Mouse (Mus musculus) R1 (cell line): Measurements from ENCODE around the gene Borcs8.
A peak's percentile ranks its signal among the peaks of the same experiment; 100 is the strongest.

Source experiments
- DNase-seq: peaks from one replicate; pipeline ENCODE4 v3.0.0-alpha.2; 2018; ENCODE audit warnings: low read depth, low spot score

Gene Borcs8

DNA sequence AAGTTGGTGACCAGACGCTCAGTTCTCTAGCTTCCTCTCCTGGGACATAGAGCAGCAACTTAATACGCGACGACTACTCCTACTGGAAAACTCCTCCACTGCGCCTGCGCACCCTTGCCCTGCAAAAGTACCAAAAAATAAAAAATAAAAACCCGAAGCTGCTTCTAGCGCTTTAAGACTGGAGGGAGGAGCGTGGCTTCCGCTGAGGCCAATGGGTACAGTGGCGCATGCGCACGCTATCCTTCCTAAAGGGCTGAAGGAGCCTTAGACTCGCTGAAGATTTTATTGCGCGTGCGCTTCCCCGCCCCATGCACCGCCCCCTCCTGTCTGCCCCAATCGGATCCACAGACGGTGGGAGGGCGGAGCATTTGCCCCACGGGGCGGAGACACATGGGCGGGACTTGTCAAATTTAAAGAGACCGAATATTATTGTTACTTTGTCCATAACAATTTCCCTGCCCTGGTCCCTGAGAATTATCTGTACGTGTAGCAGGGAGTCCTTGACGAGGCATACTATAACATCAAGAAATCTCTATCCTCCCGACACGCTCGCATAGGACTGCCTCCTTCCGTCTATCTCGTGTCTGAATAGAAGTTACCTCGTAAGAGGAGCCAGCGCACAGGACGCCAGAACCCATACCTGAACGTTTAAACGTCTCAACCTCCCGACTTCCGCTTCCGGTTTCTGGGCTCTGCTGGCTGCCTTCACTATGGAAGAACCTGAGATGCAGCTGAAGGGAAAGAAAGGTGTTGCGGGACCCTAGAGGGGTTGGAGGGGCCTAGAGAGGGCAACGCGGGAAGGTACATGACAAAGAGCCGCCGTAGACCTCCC, at the start of gene Borcs8, which contains the start of the genes Rfxank and Mef2b:
Borcs8 (plus strand) TSS at position 474 of the 832 bp plus-strand sequence.
Rfxank (minus strand) TSS at position 129 of the 832 bp plus-strand sequence.
Mef2b (plus strand) TSS at position 686 of the 832 bp plus-strand sequence.
- DNase-seq = peak; percentile 99

DNA sequence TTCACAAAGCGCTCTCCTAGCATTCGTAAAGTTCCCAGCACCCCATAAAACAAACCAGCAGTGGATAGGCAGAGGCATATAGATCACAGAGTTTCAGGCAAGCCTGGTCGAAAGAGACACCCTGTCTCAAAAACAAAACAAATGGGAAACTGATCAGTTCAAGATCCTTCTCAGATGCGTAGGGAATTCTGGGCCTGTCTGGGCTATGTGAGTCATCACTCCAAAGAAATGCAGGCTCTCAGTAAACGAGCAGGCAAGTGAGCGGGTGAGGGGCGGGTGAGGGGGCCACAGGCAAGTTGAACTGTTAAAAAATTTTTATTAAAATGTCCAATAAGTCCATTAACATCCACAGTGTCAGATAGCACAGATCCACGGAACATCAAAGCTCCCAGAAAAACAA, 46.5 kb upstream of the Borcs8 start:
- DNase-seq = no peak

DNA sequence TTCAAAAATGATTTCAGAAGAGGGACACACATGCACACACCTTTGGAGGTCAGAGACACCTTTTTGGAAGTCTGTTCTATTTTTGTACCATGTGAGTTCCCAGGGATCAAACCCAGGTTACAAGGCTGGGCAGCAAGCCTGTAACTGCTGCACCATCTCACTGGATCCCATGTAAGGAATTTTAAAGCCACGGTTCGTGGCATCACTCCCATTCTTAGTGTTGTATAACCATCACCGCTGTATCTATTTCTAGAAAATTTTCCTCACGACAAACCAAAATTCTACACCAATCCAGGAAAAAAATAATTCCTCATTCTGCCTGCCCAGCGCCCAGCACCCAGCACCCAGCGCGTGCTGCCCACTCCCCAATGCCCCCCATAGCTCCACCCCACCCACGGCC, 40.0 kb upstream of the Borcs8 start:
- no peak for DNase-seq

DNA sequence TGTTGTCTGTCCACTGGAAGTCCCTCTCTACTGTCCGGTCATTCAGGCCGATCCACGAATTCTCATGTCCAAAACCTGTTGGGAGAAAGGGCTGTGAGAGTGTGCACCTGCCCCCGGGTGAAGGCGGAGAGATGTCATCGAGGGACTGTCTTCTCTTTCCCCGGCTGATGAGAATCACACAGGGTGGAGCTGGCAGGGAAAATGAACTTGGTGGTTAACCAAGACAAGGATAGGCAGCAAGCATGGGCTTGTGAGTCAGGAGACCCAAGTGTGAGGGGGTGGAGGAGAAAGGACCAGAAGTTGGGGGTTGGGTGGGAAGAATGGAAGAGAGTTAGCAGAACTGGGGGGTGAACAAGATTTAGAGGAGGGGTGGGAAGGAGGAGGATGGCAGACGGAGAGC, 39.1 kb upstream of the Borcs8 start:
- no peak for DNase-seq

DNA sequence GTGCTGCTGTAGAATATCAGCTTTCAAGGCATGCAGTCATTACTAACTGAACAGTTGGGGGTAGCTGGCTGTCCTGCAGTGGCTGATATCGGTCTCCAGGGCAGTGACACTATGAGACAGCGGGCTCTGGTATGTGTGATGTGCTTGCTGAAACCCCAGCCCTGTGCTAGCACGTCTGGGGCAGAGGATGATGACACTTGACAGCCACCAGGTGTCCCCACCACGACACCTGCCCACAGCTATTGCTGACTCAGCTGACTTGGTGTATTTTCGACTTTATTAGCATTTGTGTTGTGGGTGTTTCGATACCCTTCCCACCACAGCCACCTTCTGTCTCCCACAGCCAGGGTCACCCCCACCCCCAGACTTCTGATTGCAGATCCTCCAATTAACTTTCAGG, 34.8 kb upstream of the Borcs8 start:
- DNase-seq = peak; percentile 57

DNA sequence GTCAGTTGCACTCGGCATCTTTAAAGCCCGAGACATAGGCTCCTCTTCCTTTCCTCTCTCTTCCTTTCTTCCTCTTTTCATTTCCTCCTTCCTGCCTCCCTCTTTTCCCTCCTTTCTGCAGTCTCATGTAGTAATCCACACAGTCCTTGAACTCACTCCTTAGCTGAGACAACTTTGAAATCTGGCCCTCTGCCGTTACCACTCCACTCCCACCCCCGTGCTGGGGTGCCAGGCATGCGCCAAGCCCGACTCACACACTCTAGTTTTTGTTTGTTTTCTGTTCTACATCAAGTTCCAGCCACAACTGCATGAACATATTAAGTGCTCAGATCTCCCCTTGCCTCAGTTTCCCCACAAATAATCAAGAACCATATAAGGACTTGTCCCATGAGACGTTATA, 34.4 kb upstream of the Borcs8 start:
- DNase-seq = no peak

DNA sequence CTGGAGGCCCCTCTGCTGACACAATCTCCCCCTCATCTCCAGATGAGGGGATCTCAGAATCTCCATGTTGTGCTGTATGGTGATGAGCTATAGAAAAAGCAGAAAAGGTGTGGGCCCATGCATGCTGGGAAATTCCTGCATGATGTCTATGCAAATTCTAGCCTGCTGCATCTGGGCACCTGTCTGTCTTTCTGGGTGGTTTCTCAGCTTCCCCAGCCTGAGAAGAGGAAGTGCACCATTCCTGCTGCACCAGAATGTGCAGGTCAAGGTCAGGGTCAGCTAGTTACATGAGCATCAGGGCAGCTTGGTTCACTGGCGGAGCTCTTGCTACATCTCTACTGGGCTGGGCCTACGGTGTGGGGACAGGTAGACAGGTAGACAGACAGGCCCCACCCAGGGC, 28.8 kb upstream of the Borcs8 start:
- DNase-seq = no peak

DNA sequence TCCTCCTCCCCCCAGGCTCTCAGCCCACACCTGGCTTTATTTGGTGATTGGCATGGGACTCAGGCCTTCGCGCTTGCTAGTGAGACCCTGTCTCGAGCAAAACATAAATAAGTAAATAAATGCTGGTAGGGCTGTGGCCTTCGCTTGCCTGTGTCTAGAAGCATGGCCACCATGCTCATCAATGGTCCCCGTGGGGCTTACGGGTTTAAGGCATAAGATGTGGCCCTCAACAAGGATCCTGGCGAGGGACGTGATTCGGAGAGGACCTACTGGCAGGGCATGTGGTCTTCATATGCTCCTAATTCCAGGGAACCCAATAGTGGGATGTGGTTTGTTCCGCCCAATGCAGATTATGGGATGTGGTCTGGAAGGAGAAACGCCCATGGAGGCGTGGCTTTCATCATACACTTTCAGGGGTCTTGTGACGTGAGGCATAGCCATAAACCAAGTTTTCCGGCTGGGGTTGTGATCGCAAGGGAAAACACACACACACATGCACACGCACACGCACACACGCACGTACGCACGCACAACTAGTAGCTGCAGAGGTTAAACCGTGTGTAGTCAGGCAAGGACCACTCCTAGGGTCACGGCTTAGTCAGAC, 28.0 kb upstream of the Borcs8 start:
- peak; percentile 77 for DNase-seq

DNA sequence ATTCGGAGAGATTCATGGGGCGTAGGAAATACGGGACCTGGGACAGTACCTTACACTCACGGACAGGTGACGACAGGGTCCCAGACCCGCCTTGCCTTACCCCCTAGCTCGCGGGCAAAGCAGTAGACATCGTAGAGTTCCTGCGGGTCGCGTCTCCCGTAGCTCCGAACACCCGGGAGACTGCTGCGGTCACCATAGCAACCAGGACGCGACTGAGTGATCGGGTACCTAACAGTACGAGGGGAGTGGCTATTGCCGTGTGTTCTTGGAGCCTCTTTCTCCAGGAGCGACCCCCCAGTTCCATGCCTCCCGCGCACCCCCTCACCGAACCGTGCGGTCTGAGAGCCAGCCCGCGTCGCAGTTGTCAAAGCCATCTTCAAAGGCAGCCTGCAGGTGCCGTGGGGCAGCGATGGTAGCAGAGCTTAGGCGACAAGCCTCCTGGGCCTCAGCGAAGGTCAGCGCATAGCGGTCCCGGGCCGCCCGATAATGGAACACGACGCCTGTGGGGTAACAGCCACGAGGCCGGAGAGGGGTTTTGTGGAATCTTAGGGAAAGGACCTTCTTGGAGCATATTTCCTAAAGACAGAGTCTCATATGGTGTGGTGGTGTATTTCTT, 26.8 kb upstream of the Borcs8 start:
- DNase-seq = peak; percentile 64

DNA sequence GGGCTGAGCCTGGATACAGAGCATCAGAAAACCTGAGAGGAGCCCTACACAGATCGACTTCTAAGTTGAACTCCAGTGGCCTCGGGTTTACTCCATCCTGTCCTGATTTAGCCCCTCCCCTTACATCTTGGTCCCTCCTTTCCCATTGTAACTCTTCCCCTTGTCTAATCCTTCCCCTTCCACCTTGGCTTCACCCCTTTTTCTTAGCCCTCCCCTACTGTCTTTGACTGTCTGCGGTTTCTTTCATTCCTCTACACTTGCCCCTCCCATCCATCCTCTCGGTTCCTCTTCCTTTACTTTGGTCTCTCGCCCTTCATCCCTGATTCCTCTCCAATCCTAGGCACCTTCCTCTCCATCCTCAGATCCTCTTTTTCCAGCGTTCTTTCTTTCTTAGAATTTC, 24.8 kb upstream of the Borcs8 start:
- DNase-seq = no peak

DNA sequence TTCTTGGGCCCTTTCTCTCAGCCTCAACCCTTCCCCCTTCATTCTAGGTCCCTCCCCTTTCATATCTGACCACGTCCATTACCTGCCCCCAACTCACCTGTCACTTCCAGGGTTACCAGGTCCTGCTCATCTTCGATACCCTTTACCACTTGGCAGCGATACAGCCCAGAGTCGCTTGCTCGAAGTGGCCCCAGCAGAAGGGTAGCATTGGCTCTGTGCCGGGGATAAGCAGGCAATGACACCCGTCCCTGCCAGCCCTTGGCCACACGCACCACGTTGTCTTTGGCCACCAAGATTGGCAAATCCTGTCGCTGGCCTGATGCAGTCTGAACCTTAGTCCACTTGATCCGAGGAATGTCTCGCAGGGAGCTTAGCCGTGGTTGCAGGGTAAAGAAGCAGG, 24.4 kb upstream of the Borcs8 start:
- no peak for DNase-seq

DNA sequence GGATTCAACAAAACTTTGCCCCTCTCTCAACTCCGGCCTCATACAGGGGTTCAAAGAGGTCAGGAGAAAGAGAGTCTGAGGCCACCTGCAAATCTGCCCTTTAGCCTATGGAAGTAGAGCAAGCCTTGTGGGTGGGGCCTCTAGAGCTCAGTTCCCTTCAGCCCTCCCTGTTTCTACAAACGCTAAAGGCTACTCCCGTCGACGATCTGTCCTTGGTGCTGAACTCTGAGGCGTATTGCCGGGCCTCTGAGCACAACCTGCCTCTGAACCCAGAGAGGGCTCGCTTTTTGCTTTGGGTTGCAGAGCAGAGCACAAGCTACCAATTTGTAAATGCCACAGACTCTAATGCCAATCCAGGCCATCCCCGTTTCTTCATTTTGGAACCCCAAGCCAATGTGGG, 21.7 kb upstream of the Borcs8 start:
- peak; percentile 90 for DNase-seq

DNA sequence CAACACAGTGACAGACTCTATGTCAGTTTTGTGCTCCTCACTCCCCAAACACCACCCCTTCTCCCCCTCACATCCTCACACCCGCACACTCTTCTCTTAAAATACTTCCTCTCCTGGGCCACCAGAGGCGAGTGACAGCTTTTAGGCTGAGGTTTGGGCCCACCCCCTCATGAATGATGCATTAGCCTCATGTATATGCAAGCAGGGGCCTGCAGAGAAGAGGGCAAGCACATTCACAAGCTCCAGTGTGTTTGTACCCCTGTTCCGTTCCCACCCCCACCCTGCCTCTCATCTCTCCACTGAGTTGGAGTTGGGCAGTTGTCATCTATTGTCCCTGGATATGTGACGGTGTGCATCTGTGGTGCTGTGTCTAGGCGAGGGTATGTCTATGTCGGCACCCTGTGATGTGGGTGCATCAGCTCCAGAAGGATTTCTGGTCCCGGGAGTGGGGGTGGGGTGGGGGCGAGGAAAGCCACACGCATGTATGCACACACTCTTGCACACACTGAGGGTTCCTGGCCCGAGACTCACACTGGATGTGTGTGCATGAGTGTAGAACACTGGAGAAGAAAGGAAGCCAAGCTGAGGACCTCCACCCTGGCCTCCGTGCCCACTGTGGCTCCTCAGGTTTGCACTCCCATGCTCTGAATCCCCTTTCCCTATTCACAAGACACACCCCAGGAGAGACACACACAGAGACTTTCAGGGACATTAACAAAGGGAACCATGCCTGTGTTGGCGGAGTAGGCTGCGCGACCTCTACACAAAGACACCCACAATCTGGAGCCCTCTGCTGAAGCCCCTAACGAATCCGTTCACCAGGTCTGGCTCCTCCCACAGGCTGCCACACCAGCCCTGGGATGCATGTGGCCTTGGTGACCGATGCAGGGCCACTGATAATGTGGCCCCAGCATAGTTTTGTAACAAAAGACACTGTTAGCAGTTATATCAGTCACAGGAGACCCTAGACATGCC, 20.3 kb upstream of the Borcs8 start:
- peak; percentile 78 for DNase-seq

DNA sequence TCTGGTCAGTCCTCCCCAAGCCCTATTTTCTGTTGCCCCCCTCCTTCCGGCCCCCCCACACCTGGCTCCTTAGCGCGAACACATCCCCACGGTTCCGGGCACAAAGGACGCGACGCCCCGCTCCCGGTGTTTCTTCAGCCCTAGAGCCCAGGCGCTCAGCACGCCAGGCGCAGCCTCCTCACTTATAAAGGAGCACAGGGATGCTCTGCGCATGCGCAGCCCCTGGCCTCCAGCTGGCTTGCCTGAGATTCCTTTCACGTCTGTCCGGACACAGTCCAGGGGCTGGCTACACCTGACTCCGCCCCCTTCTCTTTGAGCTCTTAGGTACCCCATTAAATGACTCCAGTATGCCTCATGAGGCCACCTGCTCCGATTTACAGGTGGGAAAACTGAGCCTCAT, 18.6 kb upstream of the Borcs8 start, which contains the start of gene Ncan:
Ncan (minus strand) TSS at position 207 of the 400 bp plus-strand sequence.
- peak; percentile 94 for DNase-seq

DNA sequence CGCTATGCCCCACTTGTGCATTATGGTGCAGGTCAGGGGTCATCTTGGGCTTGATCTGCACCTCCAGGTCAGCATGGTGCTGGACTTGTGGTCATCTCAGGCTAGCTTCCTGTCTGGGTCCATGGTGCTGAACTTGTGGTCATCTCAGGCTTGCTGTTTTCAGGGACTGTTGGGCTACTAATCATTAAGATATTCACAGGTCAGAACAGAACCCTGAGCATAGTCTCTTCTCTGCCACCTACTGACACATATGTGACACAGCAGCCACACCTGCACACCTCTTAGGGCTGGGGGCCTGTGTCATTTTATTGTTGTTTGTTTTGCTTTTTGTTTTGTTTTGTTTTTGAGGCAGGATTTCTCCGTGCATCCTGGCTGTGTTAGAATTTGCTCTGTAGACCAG, 16.4 kb upstream of the Borcs8 start:
- peak; percentile 51 for DNase-seq

DNA sequence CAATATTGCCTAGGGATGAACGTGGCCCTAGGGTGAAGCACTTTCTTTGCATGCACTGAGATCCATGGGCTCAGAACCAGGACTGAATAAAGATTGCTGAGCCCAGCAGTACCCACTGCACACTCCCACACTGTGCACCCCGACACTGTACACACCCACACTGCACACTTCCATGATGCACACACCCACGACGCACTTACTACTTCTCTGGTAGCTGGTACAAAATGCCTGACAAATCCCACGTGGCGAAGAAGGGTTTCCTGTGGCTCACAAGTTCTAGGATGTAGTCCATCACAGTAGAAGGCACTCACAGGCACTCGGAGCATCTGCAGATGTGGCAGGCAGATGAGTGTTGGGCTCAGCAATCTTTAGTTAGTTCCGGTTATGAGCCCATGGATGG, 14.3 kb upstream of the Borcs8 start:
- no peak for DNase-seq

DNA sequence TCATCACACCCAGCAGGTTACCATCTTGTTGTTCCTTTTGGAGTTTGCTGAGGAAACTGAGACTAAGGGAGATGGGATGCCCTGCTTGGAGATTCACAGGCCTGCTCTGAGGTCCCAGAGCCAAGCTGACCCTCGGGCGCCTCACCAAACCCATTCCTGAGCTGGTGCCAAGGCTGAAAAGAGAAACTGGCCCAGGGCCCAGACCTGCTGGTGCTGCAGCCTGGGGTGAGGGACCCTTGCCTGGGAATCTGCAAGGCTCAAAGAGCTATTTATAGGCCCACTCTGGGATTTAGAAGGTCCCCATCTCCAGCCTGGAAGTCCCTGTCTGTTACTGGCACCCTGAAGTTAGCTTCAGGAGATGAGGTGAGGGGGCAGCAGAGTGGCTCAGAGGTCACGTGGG, 10.9 kb upstream of the Borcs8 start:
- no peak for DNase-seq

DNA sequence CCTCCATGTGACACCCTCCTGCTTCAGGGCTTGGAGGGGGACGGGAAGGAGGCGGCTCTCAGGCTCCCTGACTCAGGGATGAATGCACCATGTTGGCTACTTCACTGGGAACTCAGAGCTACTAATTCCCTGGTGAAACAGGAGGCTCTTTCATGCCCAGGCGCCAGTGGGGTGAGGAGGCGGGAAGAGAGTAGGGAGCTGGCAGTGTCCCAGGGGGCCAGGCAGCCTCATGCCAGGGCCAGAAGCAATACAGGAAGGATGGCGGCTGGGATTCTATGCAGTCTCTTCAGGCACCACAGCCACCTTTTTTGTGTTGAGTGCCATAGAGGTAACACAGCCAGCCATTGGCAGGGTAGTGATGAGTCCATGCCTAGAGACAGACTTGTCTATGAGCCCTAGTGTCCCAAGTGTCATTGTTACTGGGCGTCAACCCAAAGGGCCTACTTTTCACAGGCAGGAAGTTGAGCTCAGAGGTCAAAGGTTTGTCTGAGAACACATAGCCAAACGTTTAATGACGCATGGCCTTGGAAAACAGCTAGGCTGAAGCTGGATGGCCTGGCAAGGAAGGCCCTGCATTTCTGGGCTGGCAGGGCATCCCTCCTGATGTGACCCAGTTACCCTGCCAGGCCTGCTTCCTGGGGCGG, 9.9 kb upstream of the Borcs8 start:
- peak; percentile 33 for DNase-seq

DNA sequence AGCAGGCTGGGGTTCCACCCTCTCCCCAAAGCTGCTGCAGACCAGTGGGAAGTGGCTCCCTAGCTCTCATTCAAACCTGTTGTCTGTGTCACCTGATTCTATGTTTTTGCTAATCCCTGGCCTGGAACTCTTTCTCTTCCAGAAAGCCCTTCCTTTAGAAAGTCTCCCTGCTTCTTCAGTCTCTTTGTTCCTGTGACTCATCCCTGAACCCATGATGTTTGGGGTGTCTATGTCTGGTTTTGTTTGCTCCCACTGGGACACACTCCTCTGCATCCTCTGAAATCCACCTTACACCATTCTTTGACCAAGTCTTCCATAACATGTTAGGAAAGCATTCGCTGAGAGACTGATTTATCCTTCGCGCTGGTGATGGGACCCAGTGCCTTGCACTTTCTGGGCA, 9.2 kb upstream of the Borcs8 start:
- DNase-seq = peak; percentile 39

DNA sequence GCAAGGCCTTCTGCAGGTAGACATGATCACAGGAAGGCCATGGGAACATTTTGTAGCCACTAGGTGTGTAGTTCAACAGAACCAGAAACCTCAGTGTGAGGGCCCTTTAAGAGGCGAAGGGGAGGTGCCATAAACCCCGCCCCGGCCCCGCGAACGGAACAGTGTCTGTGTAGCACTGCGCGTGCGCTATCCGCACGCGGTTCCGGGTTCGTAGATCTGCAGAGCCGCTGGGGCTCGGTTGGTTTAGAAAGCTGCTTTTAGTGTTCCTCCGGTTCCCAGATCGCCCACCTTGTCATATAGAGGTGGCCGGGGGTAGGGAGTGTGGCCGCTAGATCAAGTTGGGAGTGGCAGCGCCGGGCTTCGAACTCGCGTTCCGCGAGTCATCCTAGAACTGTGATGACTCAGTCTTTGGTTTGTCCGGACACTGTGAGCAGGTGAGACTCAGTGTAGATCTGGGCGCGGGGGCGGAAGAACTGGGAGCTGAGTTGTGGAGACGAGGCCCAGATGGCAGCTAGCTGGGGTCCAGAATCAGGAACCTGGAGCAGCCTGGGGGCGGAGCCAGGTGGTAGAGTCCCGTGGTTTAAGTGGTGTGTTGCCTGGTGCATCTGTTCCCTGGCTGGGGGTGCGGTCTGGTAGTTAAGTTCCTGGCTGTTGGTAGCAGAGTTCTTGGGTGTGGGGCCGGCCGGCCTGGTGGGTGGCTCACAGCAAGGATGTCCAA, 8.0 kb upstream of the Borcs8 start, which contains the start of gene Nr2c2ap:
Nr2c2ap (plus strand) TSS at position 168 of the 718 bp plus-strand sequence.
- DNase-seq = peak; percentile 94
